Mouse (Mus musculus) embryonic fibroblast, embryonic 13.5 days (primary cell): ENCODE measurements around the gene Borcs6.

Experiments
- CTCF ChIP-seq: IDR thresholded peaks from 2 replicates; pipeline ENCODE4 v1.5.1; 2011; ENCODE audit warnings: mild to moderate bottlenecking, control low read depth, low read length, moderate library complexity, borderline replicate concordance; ENCODE audit not compliant: insufficient read depth
- POLR2A ChIP-seq: IDR thresholded peaks from 2 replicates; pipeline ENCODE4 v1.6.1; 2011; ENCODE audit warnings: low read depth, mild to moderate bottlenecking, control low read depth, low read length, moderate library complexity

DNA sequence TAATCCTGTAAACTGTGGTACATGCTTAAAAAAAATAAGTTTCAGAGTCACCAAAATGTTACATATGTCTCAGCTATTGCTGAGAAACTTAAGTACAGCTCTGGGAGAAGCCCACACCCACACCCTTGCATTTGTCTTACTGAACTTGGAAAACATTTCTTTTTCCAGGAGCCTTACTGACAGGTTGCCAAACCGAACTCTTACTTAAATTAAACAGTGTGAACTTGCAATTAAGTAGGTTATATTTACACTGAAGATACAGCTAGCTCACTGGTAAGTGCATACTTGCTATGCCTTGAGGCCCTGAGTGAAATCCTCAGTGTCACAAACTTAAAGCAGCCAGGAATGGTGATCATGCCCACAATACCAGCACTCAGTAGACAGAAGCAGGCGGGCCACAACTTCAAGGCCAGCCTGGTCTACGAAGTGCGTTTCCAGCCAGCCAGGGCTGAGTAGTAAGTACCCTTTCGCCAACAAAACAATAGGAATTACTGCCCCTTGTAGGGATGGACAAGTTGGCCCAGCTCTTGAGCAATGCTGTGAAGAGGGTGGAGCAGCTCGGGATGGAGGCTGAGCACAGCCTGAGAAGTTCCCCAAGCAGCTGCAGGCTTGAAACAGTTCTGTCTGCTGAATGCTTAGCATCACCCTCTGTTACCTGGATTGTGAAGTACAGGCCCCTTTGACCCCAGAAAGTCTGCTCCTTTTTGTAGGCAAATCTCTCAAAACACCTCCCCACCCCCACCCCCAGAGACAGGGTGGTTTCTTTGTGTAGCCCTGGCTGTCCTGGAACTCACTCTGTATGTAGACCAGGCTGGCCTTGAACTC lies 14.6 kb downstream of the Borcs6 start:
- TF ChIP-seq POLR2A, result no peak
- no peak for TF ChIP-seq CTCF
